Mouse (Mus musculus): ENCODE measurements around the gene Ptprq. TPM values are rescaled to one million over a fixed set of nuclear protein-coding genes. Genes with fewer than 3 reads are reported as not detected.

Gene Ptprq
- polyA plus RNA-seq, 1 experiment from 2014 or later, result 0.10 TPM

DNA sequence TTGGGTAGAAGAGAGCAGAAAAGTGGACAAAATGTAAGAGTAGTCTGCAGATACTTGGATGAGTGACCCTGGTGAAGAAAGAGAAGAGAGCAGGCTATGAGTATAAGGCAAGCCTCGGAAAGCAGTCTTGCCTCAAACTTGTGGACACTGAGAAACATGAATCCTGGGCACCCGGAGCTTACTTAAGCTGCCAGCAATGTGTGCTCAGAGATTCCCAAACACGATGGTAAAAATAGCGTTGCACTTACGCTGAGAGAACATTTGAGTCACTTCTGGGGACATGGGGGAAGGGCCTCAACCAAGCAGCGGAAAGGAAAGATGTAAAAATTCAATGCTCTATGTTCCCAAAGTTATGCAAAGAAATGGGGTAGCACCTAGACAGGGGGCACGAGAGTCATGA, 220.2 kb downstream of the Ptprq start:
- Histone ChIP-seq H3K27me3 (ENCODE audit: insufficient read depth, low read length) (peaks cover 5% of the 10 kb centered on the region), H3K4me1 (ENCODE audit: insufficient read depth, low read length) (no peaks in the 10 kb centered on the region), H3K4me2 (replicated peaks; ENCODE audit: low read depth, low read length) (no peak overlapping the region), H3K36me3 (ENCODE audit: insufficient read depth, low read length) (no peaks in the 10 kb centered on the region), H3K9me3 (ENCODE audit: low read length) (no peaks in the 10 kb centered on the region), H3K4me3 (ENCODE audit: low read length) (no peak overlapping the region), H3K27ac (ENCODE audit: low read length) (no peak overlapping the region), H3K9ac (replicated peaks; ENCODE audit: low read length) (no peak overlapping the region)
- no peak for ATAC-seq (ENCODE audit: low FRiP score, low TSS enrichment)
- WGBS, result 84% methylated on average over 7 of the region's 7 CpGs

- 89% methylated on average over 1 of the region's 1 CpGs for WGBS
- peaks cover 8% of the 10 kb centered on the region; the same call in 1 of the 2 replicates for H3K4me1 ChIP-seq (ENCODE audit: insufficient read depth, low read length)
- H3K9me3 ChIP-seq (ENCODE audit: low read length), result no peaks in the 10 kb centered on the region
- H3K9ac ChIP-seq (replicated peaks; ENCODE audit: low read length), result no peak overlapping the region
- no peak for ATAC-seq (ENCODE audit: low FRiP score, low TSS enrichment)
- H3K4me2 ChIP-seq (replicated peaks; ENCODE audit: low read depth, low read length), result no peak overlapping the region
- H3K27ac ChIP-seq (ENCODE audit: low read length), result no peak overlapping the region
- H3K27me3 ChIP-seq (ENCODE audit: insufficient read depth, low read length), result peaks cover 13% of the 10 kb centered on the region
- H3K36me3 ChIP-seq (ENCODE audit: insufficient read depth, low read length), result no peaks in the 10 kb centered on the region
- no peak overlapping the region for H3K4me3 ChIP-seq (ENCODE audit: low read length)
These were observed 223.4 kb downstream of the Ptprq start for GRCm38 (mm10) chr10:107496402-107496801.

DNA sequence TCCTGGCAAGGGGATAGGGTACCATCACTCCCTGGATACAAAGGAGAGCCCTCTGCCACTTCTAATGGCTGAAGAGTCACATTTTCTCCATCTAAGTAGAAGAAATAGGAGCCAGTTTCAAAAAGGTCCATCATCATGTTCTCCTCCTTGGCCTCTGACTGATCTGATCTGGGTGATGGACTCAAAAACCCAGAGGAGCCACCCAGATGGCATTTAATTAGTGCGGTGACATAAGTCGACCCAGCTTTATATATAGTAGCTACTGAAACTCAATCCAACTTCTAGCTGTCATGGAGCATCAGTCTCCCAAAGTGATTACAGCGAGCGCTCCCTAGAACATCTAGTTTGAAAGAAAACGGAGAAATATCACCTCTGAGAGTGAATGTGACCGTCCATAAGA, 225.3 kb downstream of the Ptprq start, which contains the start of gene Myf6:
TSS of gene Myf6 (minus strand) at position 170 of the 400 bp plus-strand sequence.
- Histone ChIP-seq H3K27me3 (ENCODE audit: insufficient read depth, low read length) (peaks cover 23% of the 10 kb centered on the region), H3K4me3 (ENCODE audit: low read length) (peak within 1 kb of the TSS; percentile 20; the same call in 1 of the 2 replicates), H3K36me3 (ENCODE audit: insufficient read depth, low read length) (no peaks in the 10 kb centered on the region), H3K4me1 (ENCODE audit: insufficient read depth, low read length) (peaks cover 8% of the 10 kb centered on the region; the same call in 1 of the 2 replicates), H3K27ac (ENCODE audit: low read length) (no peak within 1 kb of the TSS), H3K4me2 (replicated peaks; ENCODE audit: low read depth, low read length) (peak within 1 kb of the TSS; percentile 49), H3K9me3 (ENCODE audit: low read length) (no peaks in the 10 kb centered on the region), H3K9ac (replicated peaks; ENCODE audit: low read length) (no peak within 1 kb of the TSS)
- ATAC-seq (ENCODE audit: low FRiP score, low TSS enrichment), result no peak
- 52% methylated on average over 6 of the region's 6 CpGs for WGBS

DNA sequence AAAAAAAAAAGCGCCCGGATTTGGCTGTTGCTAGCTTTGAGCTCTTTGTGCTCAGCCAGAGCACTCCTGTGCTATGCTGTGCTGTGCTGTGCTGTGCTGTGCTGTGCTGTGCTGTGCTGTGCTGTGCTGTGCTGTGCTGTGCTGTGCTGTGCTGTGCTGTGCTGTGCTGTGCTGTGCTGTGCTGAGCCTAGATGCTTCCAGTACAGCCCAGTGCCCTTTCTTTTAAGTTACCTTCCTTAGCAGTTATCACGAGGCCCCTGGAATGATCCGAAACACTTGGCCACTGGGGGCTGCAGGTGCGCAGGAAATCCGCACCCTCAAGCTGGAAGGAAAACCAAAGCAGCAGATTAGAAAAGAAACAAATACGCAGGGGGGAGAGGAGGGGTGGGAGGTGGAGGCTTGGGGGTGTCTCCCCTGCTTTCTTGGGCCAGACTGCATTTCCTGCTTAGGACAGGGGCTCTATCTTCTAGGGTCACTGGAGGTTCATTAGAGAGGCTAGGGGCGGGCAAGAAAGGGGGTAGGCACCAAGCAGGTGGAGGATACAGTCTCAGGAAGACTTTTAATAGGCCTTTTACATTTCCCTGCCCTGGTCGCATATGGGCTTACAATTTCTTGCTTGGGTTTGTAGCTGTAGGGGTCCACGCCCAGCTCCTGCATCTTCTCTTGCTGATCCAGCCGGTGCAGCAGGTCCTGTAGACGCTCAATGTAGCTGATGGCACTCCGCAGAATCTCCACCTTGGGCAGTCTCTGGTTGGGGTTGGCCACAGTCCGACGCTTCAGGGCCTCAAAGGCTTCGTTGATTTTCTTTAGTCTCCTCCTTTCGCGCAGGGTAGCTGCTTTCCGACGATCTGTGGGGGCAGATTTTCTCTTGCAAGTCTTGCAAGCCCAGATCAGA, 226.0 kb downstream of the Ptprq start:
- H3K9ac ChIP-seq (replicated peaks; ENCODE audit: low read length), result no peak overlapping the region; the same call in 1 of the 2 replicates
- H3K27ac ChIP-seq (ENCODE audit: low read length), result no peak overlapping the region
- H3K9me3 ChIP-seq (ENCODE audit: low read length), result no peaks in the 10 kb centered on the region
- peak; percentile 70 for ATAC-seq (ENCODE audit: low FRiP score, low TSS enrichment)
- H3K4me1 ChIP-seq (ENCODE audit: insufficient read depth, low read length), result peaks cover 8% of the 10 kb centered on the region; the same call in 1 of the 2 replicates
- 35% methylated on average over 20 of the region's 20 CpGs for WGBS
- peak overlapping the region; percentile 49 for H3K4me2 ChIP-seq (replicated peaks; ENCODE audit: low read depth, low read length)
- H3K27me3 ChIP-seq (ENCODE audit: insufficient read depth, low read length), result peaks cover 23% of the 10 kb centered on the region
- no peaks in the 10 kb centered on the region for H3K36me3 ChIP-seq (ENCODE audit: insufficient read depth, low read length)
- peak overlapping the region; percentile 20 for H3K4me3 ChIP-seq (ENCODE audit: low read length)

- H3K27me3 ChIP-seq (ENCODE audit: insufficient read depth, low read length), result peaks cover 28% of the 10 kb centered on the region
- WGBS, result 40% methylated on average over 18 of the region's 18 CpGs
- no peaks in the 10 kb centered on the region for H3K36me3 ChIP-seq (ENCODE audit: insufficient read depth, low read length)
- peak; percentile 59; the same call in 1 of the 2 replicates for ATAC-seq (ENCODE audit: low FRiP score, low TSS enrichment)
- H3K9me3 ChIP-seq (ENCODE audit: low read length), result no peaks in the 10 kb centered on the region
- peak overlapping the region; percentile 20 for H3K4me3 ChIP-seq (ENCODE audit: low read length)
- H3K9ac ChIP-seq (replicated peaks; ENCODE audit: low read length), result no peak overlapping the region; the same call in 1 of the 2 replicates
- H3K4me1 ChIP-seq (ENCODE audit: insufficient read depth, low read length), result peaks cover 10% of the 10 kb centered on the region; the same call in 1 of the 2 replicates
- H3K27ac ChIP-seq (ENCODE audit: low read length), result no peak overlapping the region
- peak overlapping the region; percentile 49 for H3K4me2 ChIP-seq (replicated peaks; ENCODE audit: low read depth, low read length)
These were observed 226.8 kb downstream of the Ptprq start for GRCm38 (mm10) chr10:107492867-107493579.

- WGBS, result 21% methylated on average over 12 of the region's 12 CpGs
- H3K4me3 ChIP-seq (ENCODE audit: low read length), result no peak overlapping the region
- H3K27ac ChIP-seq (ENCODE audit: low read length), result no peak overlapping the region
- ATAC-seq (ENCODE audit: low FRiP score, low TSS enrichment), result 0 out of 2 replicates have a peak, but pooled peaks have one; percentile 43
- H3K4me1 ChIP-seq (ENCODE audit: insufficient read depth, low read length), result 0 out of 2 replicates have a peak, but pooled peaks cover 6% of the 10 kb centered on the region
- H3K36me3 ChIP-seq (ENCODE audit: insufficient read depth, low read length), result no peaks in the 10 kb centered on the region
- no peaks in the 10 kb centered on the region for H3K9me3 ChIP-seq (ENCODE audit: low read length)
- H3K9ac ChIP-seq (replicated peaks; ENCODE audit: low read length), result no peak overlapping the region
- H3K27me3 ChIP-seq (ENCODE audit: insufficient read depth, low read length), result peaks cover 29% of the 10 kb centered on the region
- no peak overlapping the region for H3K4me2 ChIP-seq (replicated peaks; ENCODE audit: low read depth, low read length)
These were observed 231.1 kb downstream of the Ptprq start for GRCm38 (mm10) chr10:107488654-107489315.

DNA sequence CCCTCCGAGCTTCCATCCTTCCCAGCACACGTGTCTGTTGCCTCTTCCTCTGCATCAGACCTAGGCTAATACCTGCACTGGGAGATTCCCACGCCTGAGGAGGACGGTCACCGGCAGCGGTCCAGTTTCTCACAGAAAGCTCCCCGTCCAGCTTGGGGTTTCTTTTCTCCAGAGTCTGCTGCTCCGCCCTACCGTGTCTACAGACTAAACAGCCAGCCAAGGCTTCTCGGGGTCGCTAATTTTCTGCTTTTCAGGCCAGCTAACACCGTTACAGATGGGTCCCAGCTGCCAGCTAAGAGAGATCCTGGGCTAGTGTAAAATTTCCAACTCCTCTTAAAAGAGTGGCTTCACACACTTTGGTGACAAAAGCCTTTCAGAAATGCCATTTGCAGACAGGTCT, 233.1 kb downstream of the Ptprq start:
- no peaks in the 10 kb centered on the region for H3K9me3 ChIP-seq (ENCODE audit: low read length)
- 0 out of 2 replicates have a peak, but pooled peaks cover 3% of the 10 kb centered on the region for H3K4me1 ChIP-seq (ENCODE audit: insufficient read depth, low read length)
- H3K4me2 ChIP-seq (replicated peaks; ENCODE audit: low read depth, low read length), result no peak overlapping the region
- H3K36me3 ChIP-seq (ENCODE audit: insufficient read depth, low read length), result no peaks in the 10 kb centered on the region
- H3K27me3 ChIP-seq (ENCODE audit: insufficient read depth, low read length), result peaks cover 29% of the 10 kb centered on the region
- no peak overlapping the region for H3K27ac ChIP-seq (ENCODE audit: low read length)
- no peak overlapping the region for H3K4me3 ChIP-seq (ENCODE audit: low read length)
- no peak overlapping the region for H3K9ac ChIP-seq (replicated peaks; ENCODE audit: low read length)
- ATAC-seq (ENCODE audit: low FRiP score, low TSS enrichment), result no peak
- WGBS, result 33% methylated on average over 12 of the region's 12 CpGs

- H3K4me2 ChIP-seq (replicated peaks; ENCODE audit: low read depth, low read length), result no peak within 1 kb of the TSS
- no peaks in the 10 kb centered on the region for H3K36me3 ChIP-seq (ENCODE audit: insufficient read depth, low read length)
- 41% methylated on average over 8 of the region's 8 CpGs for WGBS
- H3K9ac ChIP-seq (replicated peaks; ENCODE audit: low read length), result no peak within 1 kb of the TSS
- no peak within 1 kb of the TSS for H3K4me3 ChIP-seq (ENCODE audit: low read length)
- no peaks in the 10 kb centered on the region for H3K9me3 ChIP-seq (ENCODE audit: low read length)
- ATAC-seq (ENCODE audit: low FRiP score, low TSS enrichment), result 0 out of 2 replicates have a peak, but pooled peaks have one; percentile 35
- H3K4me1 ChIP-seq (ENCODE audit: insufficient read depth, low read length), result 0 out of 2 replicates have a peak, but pooled peaks cover 3% of the 10 kb centered on the region
- H3K27me3 ChIP-seq (ENCODE audit: insufficient read depth, low read length), result peaks cover 21% of the 10 kb centered on the region
- no peak within 1 kb of the TSS for H3K27ac ChIP-seq (ENCODE audit: low read length)
These were observed 234.0 kb downstream of the Ptprq start, which contains the start of gene Myf5 for GRCm38 (mm10) chr10:107485870-107486269. Gene Myf5 (minus strand): TSS chr10:107486134.

GRCm38 (mm10) chr10:107484050-107484449, 235.8 kb downstream of the Ptprq start:
- Histone ChIP-seq H3K9ac (replicated peaks; ENCODE audit: low read length) (no peak overlapping the region), H3K9me3 (ENCODE audit: low read length) (no peaks in the 10 kb centered on the region), H3K4me3 (ENCODE audit: low read length) (no peak overlapping the region), H3K36me3 (ENCODE audit: insufficient read depth, low read length) (no peaks in the 10 kb centered on the region), H3K4me1 (ENCODE audit: insufficient read depth, low read length) (0 out of 2 replicates have a peak, but pooled peaks cover 3% of the 10 kb centered on the region), H3K27me3 (ENCODE audit: insufficient read depth, low read length) (peaks cover 16% of the 10 kb centered on the region), H3K4me2 (replicated peaks; ENCODE audit: low read depth, low read length) (no peak overlapping the region), H3K27ac (ENCODE audit: low read length) (no peak overlapping the region)
- no peak for ATAC-seq (ENCODE audit: low FRiP score, low TSS enrichment)
- WGBS, result 47% methylated on average over 10 of the region's 10 CpGs
